Mouse (Mus musculus): Measurements from ENCODE around the gene Fam207a. TPM values are rescaled to one million over a fixed set of nuclear protein-coding genes. Genes with fewer than 3 reads are reported as not detected.
A peak's percentile ranks its signal among the peaks of the same experiment; 100 is the strongest.

Fam207a gene
- polyA plus RNA-seq, 1 experiment from 2014 or later = 34.1 TPM

- no peaks in the 10 kb centered on the region for H3K36me3 ChIP-seq (ENCODE audit: insufficient read depth, low read length)
- WGBS = 61% methylated on average over 12 of the region's 12 CpGs
- DNase-seq (ENCODE audit: low spot score) (no peak), ATAC-seq (replicated peaks; ENCODE audit: low FRiP score, low read depth) (no peak)
- peak overlapping the region; percentile 47 for H3K4me2 ChIP-seq (ENCODE audit: low read length)
- no peaks in the 10 kb centered on the region for H3K9me3 ChIP-seq (replicated peaks; ENCODE audit: low read length)
- H3K4me1 ChIP-seq (replicated peaks; ENCODE audit: insufficient read depth, low read length) = no peaks in the 10 kb centered on the region
- no peak for TF ChIP-seq CTCF (IDR thresholded peaks at IDR 0.05; ENCODE audit: low read depth)
- no peak overlapping the region for H3K4me3 ChIP-seq (replicated peaks; ENCODE audit: low read depth, low read length)
- H3K27me3 ChIP-seq (ENCODE audit: insufficient read depth, low read length) = no peaks in the 10 kb centered on the region
- no peak overlapping the region for H3K9ac ChIP-seq (ENCODE audit: low read depth, low read length)
- peak overlapping the region; percentile 20; the same call in 1 of the 2 replicates for H3K27ac ChIP-seq
Observed at GRCm38 (mm10) chr10:77522746-77523145, 7.2 kb upstream of the Fam207a start.

DNA sequence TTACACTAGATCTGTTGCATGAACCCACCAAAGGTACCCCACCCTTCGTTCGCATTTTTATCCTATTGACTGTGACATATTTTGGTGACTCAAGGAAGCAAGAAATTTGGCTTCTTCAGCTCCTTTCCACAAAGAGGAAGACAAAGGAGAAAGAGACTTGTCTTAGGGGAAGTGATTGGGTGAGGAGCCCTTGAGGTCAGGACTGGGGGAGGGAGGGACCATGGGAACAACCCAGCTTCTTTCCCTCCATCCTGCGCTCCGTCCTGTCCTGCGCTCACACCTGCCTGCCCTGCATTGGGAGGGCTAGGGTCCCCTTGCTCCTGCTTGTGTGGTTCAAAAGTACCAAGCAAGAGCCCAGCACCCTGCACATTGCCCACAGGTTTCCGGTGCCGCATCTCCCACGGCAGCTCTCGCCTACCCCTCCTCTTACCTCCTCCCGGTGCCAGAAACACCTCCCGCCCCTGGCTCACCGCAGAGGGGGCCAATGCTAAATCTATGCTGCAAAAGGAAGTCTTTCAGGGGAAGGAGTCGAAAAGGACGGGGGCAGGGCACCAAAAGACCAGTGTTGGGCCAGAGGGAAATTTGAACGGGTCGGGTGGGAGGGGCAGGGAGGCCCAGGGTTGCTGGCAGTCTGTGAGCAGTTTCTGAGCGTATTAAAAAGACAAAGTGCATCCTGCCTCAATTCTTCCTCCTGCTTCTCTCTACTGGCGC, 6.6 kb upstream of the Fam207a start:
- ATAC-seq (replicated peaks; ENCODE audit: low FRiP score, low read depth) = no peak
- H3K9me3 ChIP-seq (replicated peaks; ENCODE audit: low read length) = no peaks in the 10 kb centered on the region
- WGBS = 11% methylated on average over 18 of the region's 18 CpGs
- H3K27ac ChIP-seq = no peak overlapping the region
- no peaks in the 10 kb centered on the region for H3K27me3 ChIP-seq (ENCODE audit: insufficient read depth, low read length)
- peak; percentile 23 for DNase-seq (ENCODE audit: low spot score)
- no peaks in the 10 kb centered on the region for H3K4me1 ChIP-seq (replicated peaks; ENCODE audit: insufficient read depth, low read length)
- no peak for TF ChIP-seq CTCF (IDR thresholded peaks at IDR 0.05; ENCODE audit: low read depth)
- no peaks in the 10 kb centered on the region for H3K36me3 ChIP-seq (ENCODE audit: insufficient read depth, low read length)
- no peak overlapping the region for H3K4me3 ChIP-seq (replicated peaks; ENCODE audit: low read depth, low read length)
- H3K4me2 ChIP-seq (ENCODE audit: low read length) = peak overlapping the region; percentile 47
- no peak overlapping the region for H3K9ac ChIP-seq (ENCODE audit: low read depth, low read length)

DNA sequence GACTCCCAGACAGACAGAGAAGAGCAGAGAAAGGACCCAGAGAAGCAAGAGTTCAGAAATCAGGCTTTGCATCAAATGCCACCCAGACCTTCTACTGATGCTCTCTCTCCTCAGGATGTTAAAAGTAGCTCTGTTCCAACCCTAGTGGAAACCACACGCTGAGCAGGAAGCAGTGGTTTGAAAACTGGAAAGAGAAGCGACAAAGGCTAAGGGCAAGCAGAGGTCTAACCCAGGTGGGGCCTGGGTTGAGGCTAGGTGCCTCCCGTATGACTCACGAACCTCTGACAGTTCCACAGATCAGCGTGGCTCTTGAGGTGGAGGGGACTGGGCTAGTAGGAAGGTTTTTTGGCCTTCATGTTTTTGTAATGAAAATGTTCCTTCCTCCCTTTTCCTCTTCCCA, 4.9 kb upstream of the Fam207a start:
- no peak for ATAC-seq (replicated peaks; ENCODE audit: low FRiP score, low read depth)
- Histone ChIP-seq H3K36me3 (ENCODE audit: insufficient read depth, low read length) (no peaks in the 10 kb centered on the region), H3K9me3 (replicated peaks; ENCODE audit: low read length) (no peaks in the 10 kb centered on the region), H3K9ac (ENCODE audit: low read depth, low read length) (no peak overlapping the region), H3K4me3 (replicated peaks; ENCODE audit: low read depth, low read length) (no peak overlapping the region), H3K27ac (no peak overlapping the region), H3K27me3 (ENCODE audit: insufficient read depth, low read length) (no peaks in the 10 kb centered on the region), H3K4me2 (ENCODE audit: low read length) (no peak overlapping the region), H3K4me1 (replicated peaks; ENCODE audit: insufficient read depth, low read length) (peaks cover 9% of the 10 kb centered on the region; the same call in 1 of the 2 replicates)
- WGBS = 85% methylated on average over 5 of the region's 5 CpGs
- no peak for TF ChIP-seq CTCF (IDR thresholded peaks at IDR 0.05; ENCODE audit: low read depth)
- DNase-seq (ENCODE audit: low spot score) = no peak

DNA sequence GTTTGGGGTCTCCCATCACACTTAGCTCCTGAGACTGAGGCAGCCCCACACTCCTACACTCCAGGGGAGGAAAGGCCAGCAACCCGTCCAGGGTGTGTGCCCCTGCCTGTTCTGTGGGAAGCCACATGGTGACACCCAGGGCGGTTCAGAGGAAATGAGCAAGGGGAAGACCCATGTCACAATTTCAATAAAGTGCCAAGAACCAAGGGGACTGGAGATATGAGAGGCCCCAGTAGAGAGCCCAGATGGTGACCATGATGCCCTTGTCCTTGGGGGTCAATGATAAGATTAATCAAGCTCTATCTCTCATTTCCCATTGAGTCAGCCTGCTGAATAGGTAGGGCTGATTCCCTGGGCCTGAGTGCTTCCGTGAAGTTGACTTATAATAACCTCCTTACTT, 3.6 kb upstream of the Fam207a start:
- Histone ChIP-seq H3K36me3 (ENCODE audit: insufficient read depth, low read length) (no peaks in the 10 kb centered on the region), H3K4me2 (ENCODE audit: low read length) (no peak overlapping the region), H3K9ac (ENCODE audit: low read depth, low read length) (no peak overlapping the region), H3K27me3 (ENCODE audit: insufficient read depth, low read length) (no peaks in the 10 kb centered on the region), H3K27ac (no peak overlapping the region), H3K4me3 (replicated peaks; ENCODE audit: low read depth, low read length) (no peak overlapping the region), H3K4me1 (replicated peaks; ENCODE audit: insufficient read depth, low read length) (peaks cover 9% of the 10 kb centered on the region; the same call in 1 of the 2 replicates), H3K9me3 (replicated peaks; ENCODE audit: low read length) (no peaks in the 10 kb centered on the region)
- DNase-seq (ENCODE audit: low spot score) = no peak
- ATAC-seq (replicated peaks; ENCODE audit: low FRiP score, low read depth) = no peak
- 72% methylated on average over 3 of the region's 3 CpGs for WGBS
- no peak for TF ChIP-seq CTCF (IDR thresholded peaks at IDR 0.05; ENCODE audit: low read depth)

DNA sequence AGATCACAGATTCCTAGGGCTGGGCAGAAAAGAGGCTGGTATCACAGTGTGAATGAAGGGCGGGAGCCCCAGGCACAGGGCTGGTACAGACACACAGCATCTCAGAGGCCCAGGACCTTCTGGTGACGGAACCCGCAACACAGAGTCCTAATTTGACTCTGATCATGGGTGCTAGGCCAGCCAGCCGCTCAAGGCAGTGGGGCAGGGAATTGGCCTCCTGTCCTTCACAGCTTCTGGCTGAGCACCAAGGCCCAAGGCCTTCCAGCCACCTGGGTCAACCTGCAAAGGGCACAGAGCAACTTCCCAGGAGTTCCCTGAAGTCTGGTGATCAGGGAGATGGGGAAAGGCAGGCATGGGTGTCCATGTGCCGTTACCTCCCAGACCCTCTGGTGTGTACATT, 2.2 kb upstream of the Fam207a start:
- TF ChIP-seq CTCF (IDR thresholded peaks at IDR 0.05; ENCODE audit: low read depth) = no peak
- no peak for ATAC-seq (replicated peaks; ENCODE audit: low FRiP score, low read depth)
- peaks cover 9% of the 10 kb centered on the region; the same call in 1 of the 2 replicates for H3K4me1 ChIP-seq (replicated peaks; ENCODE audit: insufficient read depth, low read length)
- 95% methylated on average over 5 of the region's 5 CpGs for WGBS
- no peak overlapping the region for H3K4me3 ChIP-seq (replicated peaks; ENCODE audit: low read depth, low read length)
- H3K27me3 ChIP-seq (ENCODE audit: insufficient read depth, low read length) = no peaks in the 10 kb centered on the region
- H3K4me2 ChIP-seq (ENCODE audit: low read length) = no peak overlapping the region
- no peak for DNase-seq (ENCODE audit: low spot score)
- no peaks in the 10 kb centered on the region for H3K9me3 ChIP-seq (replicated peaks; ENCODE audit: low read length)
- H3K27ac ChIP-seq = no peak overlapping the region
- no peak overlapping the region for H3K9ac ChIP-seq (ENCODE audit: low read depth, low read length)
- H3K36me3 ChIP-seq (ENCODE audit: insufficient read depth, low read length) = 0 out of 2 replicates have a peak, but pooled peaks cover 5% of the 10 kb centered on the region

DNA sequence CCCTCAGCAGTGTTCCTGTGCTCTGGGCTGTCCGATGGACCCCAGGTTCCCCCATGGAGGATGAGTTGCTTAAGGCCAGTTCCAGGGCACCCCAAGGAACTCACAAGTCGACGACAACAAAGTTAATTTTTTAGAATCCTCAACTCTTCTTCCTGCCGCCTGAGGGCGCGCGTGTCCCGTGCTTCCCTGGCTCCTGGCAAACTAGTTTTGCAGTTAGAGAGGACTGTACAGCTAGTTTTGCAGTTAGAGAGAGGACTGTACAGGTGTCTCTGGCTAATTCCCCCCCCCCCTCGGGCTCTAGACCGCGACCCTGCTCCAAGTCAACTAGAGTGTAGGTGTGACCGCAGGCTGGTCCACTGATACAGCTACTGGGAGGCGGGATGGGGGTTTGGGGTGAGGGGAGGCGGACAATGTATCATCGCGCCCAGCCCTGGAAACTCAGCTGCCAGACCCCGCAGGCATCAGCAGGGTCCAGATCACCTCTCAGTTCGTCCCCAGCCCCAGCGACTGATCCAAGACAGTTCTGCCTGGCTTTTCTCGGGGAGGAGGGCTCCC, 1.6 kb upstream of the Fam207a start:
- peaks cover 9% of the 10 kb centered on the region; the same call in 1 of the 2 replicates for H3K4me1 ChIP-seq (replicated peaks; ENCODE audit: insufficient read depth, low read length)
- H3K36me3 ChIP-seq (ENCODE audit: insufficient read depth, low read length) = 0 out of 2 replicates have a peak, but pooled peaks cover 5% of the 10 kb centered on the region
- peak overlapping the region; percentile 86 for H3K4me2 ChIP-seq (ENCODE audit: low read length)
- H3K27ac ChIP-seq = no peak overlapping the region
- 17% methylated on average over 20 of the region's 20 CpGs for WGBS
- H3K4me3 ChIP-seq (replicated peaks; ENCODE audit: low read depth, low read length) = no peak overlapping the region
- H3K9me3 ChIP-seq (replicated peaks; ENCODE audit: low read length) = no peaks in the 10 kb centered on the region
- H3K27me3 ChIP-seq (ENCODE audit: insufficient read depth, low read length) = no peaks in the 10 kb centered on the region
- DNase-seq (ENCODE audit: low spot score) (peak; percentile 91), ATAC-seq (replicated peaks; ENCODE audit: low FRiP score, low read depth) (peak; percentile 47; the same call in 1 of the 2 replicates)
- no peak overlapping the region for H3K9ac ChIP-seq (ENCODE audit: low read depth, low read length)
- TF ChIP-seq CTCF (IDR thresholded peaks at IDR 0.05; ENCODE audit: low read depth) = peak; percentile 89

All from kidney, postnatal 0 days (tissue).